Mouse (Mus musculus): ENCODE measurements around the gene Kif24. TPM values are rescaled to one million over a fixed set of nuclear protein-coding genes. Genes with fewer than 3 reads are reported as not detected.

Kif24 gene
- polyA plus RNA-seq, 1 experiment, result 0.39 TPM

- TF ChIP-seq POLR2A (IDR thresholded peaks at IDR 0.05; ENCODE audit: borderline replicate concordance, insufficient read depth, low read length), result no peak
- TF ChIP-seq CTCF (IDR thresholded peaks at IDR 0.05; ENCODE audit: borderline replicate concordance, insufficient read depth, low read depth, low read length), result no peak
These were observed 40.5 kb upstream of the Kif24 start for GRCm38 (mm10) chr4:41505131-41505551.

GRCm38 (mm10) chr4:41504325-41504724 lies 39.6 kb upstream of the Kif24 start:
- no peak overlapping the region for H3K4me3 ChIP-seq (replicated peaks; ENCODE audit: insufficient read depth, low read depth, low read length)
- TF ChIP-seq POLR2A (IDR thresholded peaks at IDR 0.05; ENCODE audit: borderline replicate concordance, insufficient read depth, low read length) (no peak), CTCF (IDR thresholded peaks at IDR 0.05; ENCODE audit: borderline replicate concordance, insufficient read depth, low read depth, low read length) (no peak)
- WGBS, result 70% methylated on average over 5 of the region's 5 CpGs
- H3K27ac ChIP-seq (ENCODE audit: insufficient read depth, low read length), result no peak overlapping the region
- peaks cover 3% of the 10 kb centered on the region; the same call in 1 of the 2 replicates for H3K4me1 ChIP-seq (ENCODE audit: control insufficient read depth, insufficient read depth, low read length)
- no peaks in the 10 kb centered on the region for H3K27me3 ChIP-seq (ENCODE audit: control insufficient read depth, insufficient read depth, low read length)
- DNase-seq, result no peak

More at GRCm38 (mm10) chr4:41505131-41505551, 40.5 kb upstream of the Kif24 start:
- DNase-seq, result no peak
- Histone ChIP-seq H3K4me1 (ENCODE audit: control insufficient read depth, insufficient read depth, low read length) (peaks cover 3% of the 10 kb centered on the region; the same call in 1 of the 2 replicates), H3K4me3 (replicated peaks; ENCODE audit: insufficient read depth, low read depth, low read length) (no peak overlapping the region), H3K27me3 (ENCODE audit: control insufficient read depth, insufficient read depth, low read length) (no peaks in the 10 kb centered on the region), H3K27ac (ENCODE audit: insufficient read depth, low read length) (no peak overlapping the region)
- 67% methylated on average over 11 of the region's 11 CpGs for WGBS

GRCm38 (mm10) chr4:41502986-41503412 lies 38.3 kb upstream of the Kif24 start, which contains the start of gene AI464131:
Gene AI464131 (minus strand): TSS chr4:41503076.
- WGBS, result 5% methylated on average over 18 of the region's 18 CpGs
- TF ChIP-seq POLR2A (IDR thresholded peaks at IDR 0.05; ENCODE audit: borderline replicate concordance, insufficient read depth, low read length) (0 out of 2 replicates have a peak, but pooled peaks have one; percentile 22), CTCF (IDR thresholded peaks at IDR 0.05; ENCODE audit: borderline replicate concordance, insufficient read depth, low read depth, low read length) (no peak)
- H3K27me3 ChIP-seq (ENCODE audit: control insufficient read depth, insufficient read depth, low read length), result no peaks in the 10 kb centered on the region
- peak within 1 kb of the TSS; percentile 58 for H3K4me3 ChIP-seq (replicated peaks; ENCODE audit: insufficient read depth, low read depth, low read length)
- peaks cover 3% of the 10 kb centered on the region; the same call in 1 of the 2 replicates for H3K4me1 ChIP-seq (ENCODE audit: control insufficient read depth, insufficient read depth, low read length)
- DNase-seq, result peak; percentile 93 to 96
- no peak within 1 kb of the TSS for H3K27ac ChIP-seq (ENCODE audit: insufficient read depth, low read length)

GRCm38 (mm10) chr4:41502171-41502940 lies 37.7 kb upstream of the Kif24 start:
- H3K27ac ChIP-seq (ENCODE audit: insufficient read depth, low read length), result no peak overlapping the region
- no peaks in the 10 kb centered on the region for H3K27me3 ChIP-seq (ENCODE audit: control insufficient read depth, insufficient read depth, low read length)
- TF ChIP-seq POLR2A (IDR thresholded peaks at IDR 0.05; ENCODE audit: borderline replicate concordance, insufficient read depth, low read length) (no peak), CTCF (IDR thresholded peaks at IDR 0.05; ENCODE audit: borderline replicate concordance, insufficient read depth, low read depth, low read length) (no peak)
- 33% methylated on average over 20 of the region's 20 CpGs for WGBS
- DNase-seq, result no peak
- H3K4me1 ChIP-seq (ENCODE audit: control insufficient read depth, insufficient read depth, low read length), result peaks cover 3% of the 10 kb centered on the region; the same call in 1 of the 2 replicates
- peak overlapping the region; percentile 58 for H3K4me3 ChIP-seq (replicated peaks; ENCODE audit: insufficient read depth, low read depth, low read length)

GRCm38 (mm10) chr4:41500787-41501186 lies 36.1 kb upstream of the Kif24 start:
- no peaks in the 10 kb centered on the region for H3K4me1 ChIP-seq (ENCODE audit: control insufficient read depth, insufficient read depth, low read length)
- H3K27ac ChIP-seq (ENCODE audit: insufficient read depth, low read length), result no peak overlapping the region
- TF ChIP-seq CTCF (IDR thresholded peaks at IDR 0.05; ENCODE audit: borderline replicate concordance, insufficient read depth, low read depth, low read length) (no peak), POLR2A (IDR thresholded peaks at IDR 0.05; ENCODE audit: borderline replicate concordance, insufficient read depth, low read length) (no peak)
- H3K4me3 ChIP-seq (replicated peaks; ENCODE audit: insufficient read depth, low read depth, low read length), result no peak overlapping the region
- 66% methylated on average over 4 of the region's 4 CpGs for WGBS
- H3K27me3 ChIP-seq (ENCODE audit: control insufficient read depth, insufficient read depth, low read length), result no peaks in the 10 kb centered on the region
- DNase-seq, result no peak

- TF ChIP-seq POLR2A (IDR thresholded peaks at IDR 0.05; ENCODE audit: borderline replicate concordance, insufficient read depth, low read length) (no peak), CTCF (IDR thresholded peaks at IDR 0.05; ENCODE audit: borderline replicate concordance, insufficient read depth, low read depth, low read length) (no peak)
- no peak overlapping the region for H3K4me3 ChIP-seq (replicated peaks; ENCODE audit: insufficient read depth, low read depth, low read length)
- no peak overlapping the region for H3K27ac ChIP-seq (ENCODE audit: insufficient read depth, low read length)
- peak in 1 of 2 experiments; percentile 29 for DNase-seq
- 64% methylated on average over 8 of the region's 8 CpGs for WGBS
- no peaks in the 10 kb centered on the region for H3K27me3 ChIP-seq (ENCODE audit: control insufficient read depth, insufficient read depth, low read length)
- no peaks in the 10 kb centered on the region for H3K4me1 ChIP-seq (ENCODE audit: control insufficient read depth, insufficient read depth, low read length)
These were observed 34.9 kb upstream of the Kif24 start for GRCm38 (mm10) chr4:41499619-41500018.

GRCm38 (mm10) chr4:41498921-41499391 lies 34.3 kb upstream of the Kif24 start:
- Histone ChIP-seq H3K27ac (ENCODE audit: insufficient read depth, low read length) (no peak overlapping the region), H3K27me3 (ENCODE audit: control insufficient read depth, insufficient read depth, low read length) (no peaks in the 10 kb centered on the region)
- WGBS, result 32% methylated on average over 43 of the region's 43 CpGs

More at GRCm38 (mm10) chr4:41498921-41499391, 34.3 kb upstream of the Kif24 start:
- no peak for DNase-seq
- peak overlapping the region; percentile 28 for H3K4me3 ChIP-seq (replicated peaks; ENCODE audit: insufficient read depth, low read depth, low read length)
- no peak for TF ChIP-seq CTCF (IDR thresholded peaks at IDR 0.05; ENCODE audit: borderline replicate concordance, insufficient read depth, low read depth, low read length)
- TF ChIP-seq POLR2A (IDR thresholded peaks at IDR 0.05; ENCODE audit: borderline replicate concordance, insufficient read depth, low read length), result no peak
- H3K4me1 ChIP-seq (ENCODE audit: control insufficient read depth, insufficient read depth, low read length), result no peaks in the 10 kb centered on the region
